Mouse (Mus musculus) ES-Bruce4 (cell line): ENCODE results near the gene Fam98b.

ENCODE experiments used
- CTCF ChIP-seq: IDR thresholded peaks from one replicate; pipeline ENCODE4 v1.8.1; 2011; ENCODE audit warnings: low read depth, low read length
- EP300 ChIP-seq: IDR thresholded peaks from 2 replicates; pipeline ENCODE4 v1.6.1; 2011; ENCODE audit warnings: low read depth, low read length; ENCODE audit not compliant: insufficient read depth

DNA sequence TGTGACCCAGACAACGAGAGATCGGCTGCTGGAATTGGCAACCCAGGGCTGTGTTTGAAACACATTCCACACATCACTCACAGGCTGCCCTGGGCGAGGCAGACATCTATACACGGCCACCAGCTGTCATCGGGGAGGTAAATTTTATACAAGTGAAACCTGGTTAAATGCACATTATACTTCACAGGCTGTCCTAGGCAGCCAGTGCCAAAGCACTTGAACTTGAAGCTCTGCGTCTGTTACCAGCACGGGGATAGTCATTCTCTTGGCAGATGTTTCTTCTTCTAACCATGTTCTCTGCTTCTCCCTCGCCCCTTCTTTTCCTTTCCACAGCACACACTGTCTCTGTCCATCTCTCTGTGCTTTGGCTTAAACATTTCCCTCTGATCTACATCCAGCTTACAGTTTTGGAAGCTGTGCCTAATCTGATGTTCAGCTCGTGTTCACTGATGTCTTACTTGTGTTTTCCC lies 48.6 kb upstream of the Fam98b start:
- TF ChIP-seq CTCF = no peak
- no peak for TF ChIP-seq EP300
